Mouse (Mus musculus) heart, postnatal 4 days (tissue): ENCODE results near the gene Onecut3. TPM values are rescaled to one million over a fixed set of nuclear protein-coding genes. Genes with fewer than 3 reads are reported as not detected.

Source experiments
- DNase-seq: peaks from one replicate; pipeline ENCODE4 v3.0.0; 2021
- total RNA-seq, 2 experiments: library from RNA; stranded (reverse); gene quantifications; 2 replicates each; pipeline ENCODE4 v1.2.3; 2021

The Onecut3 gene
- under 1 TPM in 1 of 2 experiments, not detected in 1; 0.05 TPM for total RNA-seq

GRCm38 (mm10) chr10:80494732-80495131 is at the start of gene Onecut3:
Gene Onecut3, plus strand, starts transcription at chr10:80494835.
- DNase-seq, result peak; percentile 61

GRCm38 (mm10) chr10:80445052-80445451 is 49.6 kb upstream of the Onecut3 start:
- no peak for DNase-seq

DNA sequence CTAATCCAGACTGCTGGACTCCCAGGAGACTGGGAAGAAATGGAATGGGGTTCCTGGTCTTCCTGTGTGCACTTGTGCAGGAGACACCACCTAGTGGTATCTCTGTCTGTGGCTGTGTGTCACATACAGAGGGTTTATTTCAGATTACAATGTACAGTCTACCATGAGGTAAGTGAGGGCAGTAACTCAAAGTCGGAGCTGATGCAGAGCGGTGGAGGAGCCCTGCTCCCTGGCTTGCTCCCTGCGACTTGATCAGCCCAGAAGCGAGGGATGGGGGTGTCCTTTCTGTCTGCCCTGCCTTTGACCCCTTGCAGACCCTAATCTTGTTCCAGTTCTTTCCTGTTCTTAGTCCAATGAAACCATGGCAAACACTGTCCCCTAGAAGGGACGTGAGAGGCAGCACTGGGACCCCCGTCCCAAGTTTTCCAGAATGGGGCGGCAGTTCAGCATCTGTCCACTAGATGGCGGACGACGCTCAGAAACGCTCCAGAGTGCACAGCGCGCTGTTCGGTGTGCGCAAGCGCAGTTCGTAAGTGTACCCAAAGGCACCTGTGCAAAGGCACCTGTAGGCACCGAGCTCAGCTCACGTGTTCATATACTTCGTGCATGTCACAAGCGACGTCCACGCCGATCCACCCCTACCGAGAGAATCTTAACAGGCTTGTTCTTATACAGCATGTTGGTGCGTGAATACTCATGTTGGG is 48.6 kb upstream of the Onecut3 start:
- DNase-seq, result peak; percentile 83

DNA sequence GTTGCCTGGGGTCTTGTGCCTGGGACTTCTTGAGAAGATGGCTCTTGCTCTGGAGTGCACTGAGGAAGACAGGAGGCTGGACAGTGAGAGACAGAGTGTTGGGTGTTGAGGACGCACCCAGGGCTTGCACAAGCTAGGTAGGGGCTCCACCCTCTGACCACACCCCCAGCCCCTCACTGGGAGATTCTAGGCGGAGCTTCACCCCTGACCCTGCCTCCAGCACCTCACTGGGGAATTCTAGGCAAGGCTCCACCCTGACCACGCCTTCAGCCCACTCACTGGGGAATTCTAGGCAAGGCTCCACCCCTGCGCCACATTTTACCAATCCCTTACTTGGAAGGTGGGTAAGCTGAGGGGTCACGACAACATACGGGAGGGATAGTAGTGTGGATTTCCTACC is 44.0 kb upstream of the Onecut3 start:
- no peak for DNase-seq

GRCm38 (mm10) chr10:80453601-80454000 is 41.0 kb upstream of the Onecut3 start:
- DNase-seq, result no peak

GRCm38 (mm10) chr10:80454781-80455180 is 39.9 kb upstream of the Onecut3 start:
- no peak for DNase-seq

- DNase-seq, result no peak
These were observed 38.9 kb upstream of the Onecut3 start for GRCm38 (mm10) chr10:80455697-80456096.

GRCm38 (mm10) chr10:80459236-80459635 is 35.4 kb upstream of the Onecut3 start:
- no peak for DNase-seq

GRCm38 (mm10) chr10:80459671-80460070 is 35.0 kb upstream of the Onecut3 start:
- no peak for DNase-seq

GRCm38 (mm10) chr10:80460324-80460723 is 34.3 kb upstream of the Onecut3 start:
- no peak for DNase-seq

DNA sequence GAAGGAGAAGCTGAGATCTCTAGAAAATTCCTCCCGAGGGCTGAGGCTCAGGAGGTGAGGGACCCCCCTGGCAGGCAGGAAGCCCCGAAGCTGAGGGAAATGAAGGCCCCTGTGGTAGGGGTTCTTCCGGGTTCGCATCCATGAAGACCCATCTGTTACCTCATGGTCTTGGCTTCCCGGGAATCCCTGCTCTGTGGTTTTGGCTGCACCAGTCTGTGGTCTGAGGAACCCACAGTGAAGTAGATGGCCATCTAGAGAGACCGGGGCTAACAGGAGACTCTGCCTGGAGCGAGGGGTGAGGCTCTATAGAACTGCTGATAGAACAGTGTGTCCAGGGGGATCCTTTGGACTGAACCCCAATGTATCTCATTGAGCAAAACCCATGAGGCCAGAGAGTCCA is 33.3 kb upstream of the Onecut3 start:
- no peak for DNase-seq

GRCm38 (mm10) chr10:80464381-80465035 is 30.1 kb upstream of the Onecut3 start:
- DNase-seq, result peak; percentile 32

- no peak for DNase-seq
These were observed 29.6 kb upstream of the Onecut3 start for GRCm38 (mm10) chr10:80465066-80465465.

GRCm38 (mm10) chr10:80475290-80475959 is 19.2 kb upstream of the Onecut3 start:
- peak; percentile 92 for DNase-seq

- no peak for DNase-seq
These were observed 16.1 kb upstream of the Onecut3 start for GRCm38 (mm10) chr10:80478531-80478930.

GRCm38 (mm10) chr10:80481002-80481401 is 13.6 kb upstream of the Onecut3 start:
- no peak for DNase-seq

DNA sequence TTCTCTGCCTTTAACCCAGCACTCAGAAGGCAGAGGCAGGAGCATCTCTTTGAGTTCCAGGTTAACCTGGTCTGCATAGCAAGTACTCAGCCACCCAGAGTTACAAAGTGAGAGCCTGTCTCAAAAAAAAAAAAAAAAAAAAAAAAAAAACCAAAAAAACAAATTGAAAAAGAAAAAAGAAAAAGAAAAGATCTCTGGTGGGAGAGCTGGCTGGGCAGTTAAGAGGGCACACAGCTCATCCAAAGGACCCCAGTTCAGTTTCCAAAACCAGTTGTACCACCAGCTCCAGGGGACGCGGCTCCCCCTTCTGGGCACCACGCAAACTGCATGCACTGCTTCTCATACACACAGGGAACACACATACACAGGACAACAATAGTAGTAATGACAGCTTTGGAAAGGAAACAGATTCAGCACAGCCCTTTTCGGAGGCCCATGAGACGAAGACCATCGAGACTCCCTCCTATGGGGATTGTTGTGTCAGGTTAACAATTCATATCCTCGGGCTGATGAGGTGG is 7.7 kb upstream of the Onecut3 start:
- no peak for DNase-seq

DNA sequence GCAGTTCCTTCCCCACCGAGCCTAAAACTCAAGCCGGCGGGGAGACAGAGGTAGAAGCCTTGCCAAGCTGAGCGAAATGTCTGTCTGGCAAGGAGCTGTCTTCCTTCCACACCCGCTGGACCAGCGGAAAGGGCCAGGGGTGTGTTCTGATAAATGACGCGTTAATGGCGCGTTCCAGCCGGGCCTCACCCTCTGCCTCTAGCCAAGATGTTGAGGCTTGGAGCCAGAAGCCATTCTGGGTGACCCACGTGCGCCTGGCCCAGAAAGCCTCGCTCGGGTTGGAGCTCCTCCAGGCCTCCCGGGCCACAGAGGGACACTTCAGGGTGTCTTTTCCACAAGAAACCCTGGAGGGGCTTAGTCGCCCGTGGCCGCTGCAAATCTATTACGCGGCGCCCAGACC is 4.6 kb upstream of the Onecut3 start:
- DNase-seq, result peak; percentile 80

DNA sequence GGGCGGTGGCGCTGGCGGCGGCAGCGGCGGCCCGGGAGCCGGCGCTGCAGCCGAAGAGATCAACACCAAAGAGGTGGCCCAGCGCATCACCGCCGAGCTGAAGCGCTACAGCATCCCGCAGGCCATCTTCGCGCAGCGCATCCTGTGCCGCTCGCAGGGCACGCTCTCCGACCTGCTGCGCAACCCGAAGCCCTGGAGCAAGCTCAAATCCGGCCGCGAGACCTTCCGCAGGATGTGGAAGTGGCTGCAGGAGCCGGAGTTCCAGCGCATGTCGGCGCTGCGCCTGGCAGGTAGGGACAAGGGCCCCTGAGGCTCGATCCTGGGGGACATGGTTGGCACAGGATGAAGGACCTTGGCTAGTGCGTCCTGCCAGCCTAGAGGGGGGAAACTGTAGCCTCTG is 1.3 kb downstream of the Onecut3 start:
- no peak for DNase-seq

DNA sequence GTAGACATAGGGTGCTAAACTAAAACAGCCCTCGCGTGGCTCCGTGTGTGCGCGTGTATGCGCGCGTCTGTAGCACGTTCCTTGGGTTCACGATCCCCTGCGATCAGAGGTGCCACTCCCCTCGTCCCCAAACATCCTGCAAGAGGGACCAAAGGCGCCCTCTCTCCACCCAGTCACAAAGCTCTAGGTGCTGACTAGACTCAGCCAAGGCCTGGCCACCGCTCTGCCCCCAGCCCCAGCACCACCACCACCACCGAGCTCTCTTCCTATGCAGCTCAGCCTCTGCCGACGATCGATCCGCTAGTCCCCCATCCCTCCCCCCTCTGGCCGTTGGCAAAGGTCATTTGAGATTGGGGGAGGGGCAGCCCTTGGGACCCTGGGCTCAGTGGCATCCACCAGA is 1.8 kb downstream of the Onecut3 start:
- DNase-seq, result no peak

GRCm38 (mm10) chr10:80502291-80502690 is 7.7 kb downstream of the Onecut3 start:
- DNase-seq, result no peak

GRCm38 (mm10) chr10:80502819-80503314 is 8.2 kb downstream of the Onecut3 start:
- no peak for DNase-seq

DNA sequence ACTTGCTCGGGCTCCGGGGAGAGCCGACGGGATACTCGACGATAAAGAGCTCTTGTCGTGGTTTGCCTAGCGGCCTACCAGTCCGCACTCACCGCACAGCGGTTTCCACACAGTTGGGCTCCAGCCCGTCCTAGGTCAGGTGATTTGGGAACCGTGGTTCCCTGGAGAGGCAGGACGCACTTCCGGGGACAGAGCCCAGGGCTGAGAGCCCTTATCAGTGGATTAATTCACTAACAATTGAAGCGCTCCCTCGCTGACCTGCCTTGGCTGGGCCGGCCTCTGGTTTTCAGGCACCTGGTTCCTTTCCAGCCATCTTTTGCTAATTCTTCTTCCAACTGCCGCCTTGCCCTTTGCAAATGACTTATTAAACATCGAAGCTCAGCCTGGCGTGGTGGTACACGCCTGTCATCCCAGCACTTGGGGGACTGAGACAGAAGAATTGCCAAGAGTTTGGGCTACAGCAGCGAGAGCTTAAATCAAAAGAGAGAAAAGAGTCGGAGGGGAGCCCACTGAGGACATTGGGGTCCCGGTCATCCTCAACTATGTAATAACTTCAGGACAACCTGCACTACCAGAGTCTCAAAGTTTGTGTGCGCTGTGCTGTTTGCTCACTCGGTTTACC is 9.1 kb downstream of the Onecut3 start:
- peak; percentile 52 for DNase-seq
